Mouse (Mus musculus): ENCODE data around the gene Hs6st1. TPM values are rescaled to one million over a fixed set of nuclear protein-coding genes. Genes with fewer than 3 reads are reported as not detected.
A peak's percentile ranks its signal among the peaks of the same experiment; 100 is the strongest.

The Hs6st1 gene
- polyA plus RNA-seq, 1 experiment from 2014 or later = 18.9 TPM

DNA sequence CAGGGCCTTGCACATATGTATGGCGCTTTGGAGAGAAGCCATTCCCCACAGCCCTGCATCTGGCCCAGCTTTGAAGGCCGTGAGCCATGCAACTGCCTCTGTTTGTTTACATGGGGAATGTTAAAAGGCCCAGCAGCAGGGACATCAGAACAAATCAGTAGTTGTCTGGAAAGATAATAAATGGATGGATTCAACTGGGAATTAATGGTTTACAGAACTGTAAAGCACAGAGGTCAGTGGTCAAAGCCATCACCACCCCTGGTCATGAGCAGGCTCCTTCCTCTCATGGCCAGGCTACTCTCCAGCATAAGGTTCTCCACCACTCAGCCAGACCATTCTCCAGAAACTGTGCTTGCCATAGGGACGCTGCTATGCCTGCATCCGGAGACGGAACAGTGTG is 7.5 kb downstream of the Hs6st1 start:
- 0 out of 2 replicates have a peak overlapping the region, but pooled peaks have one; percentile 11 for H3K9ac ChIP-seq
- DNase-seq (ENCODE audit: low spot score) = no peak
- no peak overlapping the region for H3K27ac ChIP-seq
- H3K4me3 ChIP-seq (replicated peaks; ENCODE audit: low read length) = no peak overlapping the region
- H3K27me3 ChIP-seq (ENCODE audit: control insufficient read depth, insufficient read depth, low read length) = no peaks in the 10 kb centered on the region
- H3K36me3 ChIP-seq (replicated peaks; ENCODE audit: control insufficient read depth, insufficient read depth) = peaks cover 7% of the 10 kb centered on the region
- H3K4me2 ChIP-seq (replicated peaks) = no peak overlapping the region
- H3K9me3 ChIP-seq (ENCODE audit: control insufficient read depth, low read length) = no peaks in the 10 kb centered on the region
- whole genome bisulfite sequencing = 81% methylated on average over 5 of the region's 5 CpGs
- peaks cover 76% of the 10 kb centered on the region for H3K4me1 ChIP-seq (replicated peaks; ENCODE audit: control insufficient read depth, insufficient read depth, low read length)
- no peak for ATAC-seq (ENCODE audit: low FRiP score)

DNA sequence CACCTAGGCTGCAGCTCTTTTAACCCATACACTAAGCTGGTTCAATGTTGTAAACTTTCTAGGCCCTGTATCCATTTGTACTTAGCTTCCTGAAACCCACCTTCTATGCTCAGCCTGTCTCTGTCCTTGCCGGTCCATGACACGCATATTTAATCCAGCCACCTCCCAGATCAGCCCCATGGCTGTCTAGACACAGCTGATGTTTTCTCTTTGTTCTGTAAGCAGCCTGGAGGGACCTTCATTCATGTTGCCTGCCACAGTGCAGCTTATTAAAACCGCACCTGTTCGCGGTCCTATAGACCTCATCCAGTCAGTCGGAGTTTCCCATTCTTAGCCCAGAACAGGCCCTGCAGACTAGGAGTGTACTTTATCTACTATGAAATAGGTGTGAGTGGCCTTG is 8.9 kb downstream of the Hs6st1 start:
- H3K9me3 ChIP-seq (ENCODE audit: control insufficient read depth, low read length) = no peaks in the 10 kb centered on the region
- peaks cover 62% of the 10 kb centered on the region for H3K4me1 ChIP-seq (replicated peaks; ENCODE audit: control insufficient read depth, insufficient read depth, low read length)
- H3K27me3 ChIP-seq (ENCODE audit: control insufficient read depth, insufficient read depth, low read length) = no peaks in the 10 kb centered on the region
- no peak overlapping the region for H3K9ac ChIP-seq
- DNase-seq (ENCODE audit: low spot score) (no peak), ATAC-seq (ENCODE audit: low FRiP score) (no peak; the same call in 1 of the 2 replicates)
- H3K4me3 ChIP-seq (replicated peaks; ENCODE audit: low read length) = no peak overlapping the region
- WGBS = 34% methylated on average over 6 of the region's 6 CpGs
- no peak overlapping the region for H3K27ac ChIP-seq
- H3K4me2 ChIP-seq (replicated peaks) = no peak overlapping the region
- peaks cover 4% of the 10 kb centered on the region for H3K36me3 ChIP-seq (replicated peaks; ENCODE audit: control insufficient read depth, insufficient read depth)

DNA sequence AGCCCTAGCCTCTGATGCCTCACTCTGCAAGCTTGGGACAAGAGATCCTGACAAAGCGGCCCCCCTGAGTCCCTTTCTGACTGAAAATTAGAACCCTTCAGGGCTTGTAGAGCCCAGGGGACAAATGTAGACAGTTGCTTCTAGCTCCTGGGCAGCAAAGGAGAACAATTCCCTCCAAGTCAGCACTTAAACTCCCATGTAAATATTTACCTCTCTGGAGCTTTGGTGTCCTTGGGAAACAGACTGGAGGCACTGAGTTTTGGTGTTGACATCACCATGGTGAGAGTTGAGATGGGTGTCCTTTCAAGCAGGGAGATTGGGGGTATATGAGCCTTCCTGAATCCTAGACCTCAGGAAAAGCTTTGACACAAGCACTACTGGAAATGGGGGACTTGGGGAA is 10.1 kb downstream of the Hs6st1 start:
- H3K4me3 ChIP-seq (replicated peaks; ENCODE audit: low read length) = no peak overlapping the region
- no peaks in the 10 kb centered on the region for H3K27me3 ChIP-seq (ENCODE audit: control insufficient read depth, insufficient read depth, low read length)
- DNase-seq (ENCODE audit: low spot score) = no peak
- H3K4me2 ChIP-seq (replicated peaks) = no peak overlapping the region
- no peak overlapping the region for H3K9ac ChIP-seq
- no peaks in the 10 kb centered on the region for H3K9me3 ChIP-seq (ENCODE audit: control insufficient read depth, low read length)
- H3K27ac ChIP-seq = no peak overlapping the region
- 91% methylated on average over 1 of the region's 1 CpGs for WGBS
- H3K36me3 ChIP-seq (replicated peaks; ENCODE audit: control insufficient read depth, insufficient read depth) = peaks cover 10% of the 10 kb centered on the region
- ATAC-seq (ENCODE audit: low FRiP score) = no peak
- H3K4me1 ChIP-seq (replicated peaks; ENCODE audit: control insufficient read depth, insufficient read depth, low read length) = peaks cover 50% of the 10 kb centered on the region

DNA sequence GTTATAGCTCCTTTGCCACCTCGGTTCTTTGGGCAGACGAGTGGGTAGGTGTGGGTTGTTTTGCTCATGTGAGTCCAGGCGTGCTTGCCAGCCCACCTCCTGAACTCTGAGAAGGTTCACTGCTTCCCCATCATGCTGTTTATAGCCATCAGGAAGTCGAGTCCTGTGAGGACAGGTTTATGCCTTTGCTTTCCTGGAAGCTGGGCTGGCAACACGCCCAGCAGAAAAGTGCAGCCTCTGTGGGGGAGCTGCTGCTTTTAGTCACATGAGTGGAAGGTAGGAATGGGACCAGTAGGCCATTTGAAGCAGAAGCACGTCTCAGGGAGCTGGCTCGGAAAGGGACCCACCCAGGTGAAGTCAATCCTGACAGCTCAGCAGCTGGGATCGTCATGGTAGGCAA is 11.5 kb downstream of the Hs6st1 start:
- ATAC-seq (ENCODE audit: low FRiP score) (no peak), DNase-seq (ENCODE audit: low spot score) (no peak)
- peaks cover 16% of the 10 kb centered on the region for H3K36me3 ChIP-seq (replicated peaks; ENCODE audit: control insufficient read depth, insufficient read depth)
- peaks cover 41% of the 10 kb centered on the region for H3K4me1 ChIP-seq (replicated peaks; ENCODE audit: control insufficient read depth, insufficient read depth, low read length)
- H3K27me3 ChIP-seq (ENCODE audit: control insufficient read depth, insufficient read depth, low read length) = no peaks in the 10 kb centered on the region
- H3K9ac ChIP-seq = no peak overlapping the region
- H3K27ac ChIP-seq = no peak overlapping the region
- H3K4me2 ChIP-seq (replicated peaks) = no peak overlapping the region
- no peak overlapping the region for H3K4me3 ChIP-seq (replicated peaks; ENCODE audit: low read length)
- H3K9me3 ChIP-seq (ENCODE audit: control insufficient read depth, low read length) = no peaks in the 10 kb centered on the region
- 77% methylated on average over 8 of the region's 8 CpGs for WGBS

DNA sequence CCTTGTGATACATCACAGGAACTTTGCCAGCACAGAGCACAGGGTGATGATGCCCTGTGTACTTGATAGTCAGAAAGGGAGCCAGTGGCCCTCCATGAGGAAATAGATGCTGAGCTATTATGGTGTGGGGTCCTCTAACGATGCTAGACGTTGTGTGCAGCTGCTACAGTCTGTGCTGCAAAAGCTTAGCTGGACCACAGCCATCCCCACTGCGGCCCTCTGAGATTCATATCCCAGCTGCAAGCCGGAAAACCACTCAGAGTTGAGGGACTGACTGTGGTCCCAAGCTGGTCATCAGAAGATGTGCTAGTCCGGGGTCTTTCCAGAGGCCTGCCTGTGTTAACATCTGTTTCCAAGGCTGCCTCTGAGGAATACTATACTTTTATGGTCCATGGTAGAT is 12.8 kb downstream of the Hs6st1 start:
- Histone ChIP-seq H3K27ac (no peak overlapping the region), H3K9me3 (ENCODE audit: control insufficient read depth, low read length) (no peaks in the 10 kb centered on the region), H3K4me2 (replicated peaks) (no peak overlapping the region), H3K4me3 (replicated peaks; ENCODE audit: low read length) (no peak overlapping the region), H3K9ac (no peak overlapping the region), H3K36me3 (replicated peaks; ENCODE audit: control insufficient read depth, insufficient read depth) (peaks cover 18% of the 10 kb centered on the region), H3K27me3 (ENCODE audit: control insufficient read depth, insufficient read depth, low read length) (no peaks in the 10 kb centered on the region), H3K4me1 (replicated peaks; ENCODE audit: control insufficient read depth, insufficient read depth, low read length) (peaks cover 28% of the 10 kb centered on the region)
- ATAC-seq (ENCODE audit: low FRiP score) = no peak
- no peak for DNase-seq (ENCODE audit: low spot score)
- 73% methylated on average over 5 of the region's 5 CpGs for WGBS

DNA sequence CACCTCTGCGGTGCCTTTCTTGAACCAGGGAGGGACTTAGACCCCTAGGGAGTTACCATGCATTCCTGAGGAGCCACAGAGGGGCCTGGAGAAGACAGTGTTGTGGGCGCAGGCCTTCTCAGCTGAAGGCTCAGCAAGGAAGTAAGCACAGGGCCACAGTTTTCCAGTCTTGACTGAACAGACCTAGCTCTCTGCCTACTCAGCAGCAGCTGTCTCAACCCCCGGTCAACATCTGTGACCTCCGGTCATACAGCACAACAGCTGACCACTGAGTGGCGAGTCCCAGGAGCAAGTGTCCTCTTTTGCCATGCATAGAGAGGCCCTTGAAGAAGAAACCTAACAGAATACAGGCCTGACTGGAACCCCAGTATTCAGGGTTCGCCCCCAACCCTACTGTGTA is 14.0 kb downstream of the Hs6st1 start:
- ATAC-seq (ENCODE audit: low FRiP score) = no peak
- Histone ChIP-seq H3K4me3 (replicated peaks; ENCODE audit: low read length) (no peak overlapping the region), H3K9ac (no peak overlapping the region), H3K36me3 (replicated peaks; ENCODE audit: control insufficient read depth, insufficient read depth) (peaks cover 18% of the 10 kb centered on the region), H3K27ac (no peak overlapping the region), H3K9me3 (ENCODE audit: control insufficient read depth, low read length) (no peaks in the 10 kb centered on the region), H3K27me3 (ENCODE audit: control insufficient read depth, insufficient read depth, low read length) (no peaks in the 10 kb centered on the region), H3K4me2 (replicated peaks) (no peak overlapping the region), H3K4me1 (replicated peaks; ENCODE audit: control insufficient read depth, insufficient read depth, low read length) (peaks cover 16% of the 10 kb centered on the region)
- WGBS = 89% methylated on average over 6 of the region's 6 CpGs
- no peak for DNase-seq (ENCODE audit: low spot score)

DNA sequence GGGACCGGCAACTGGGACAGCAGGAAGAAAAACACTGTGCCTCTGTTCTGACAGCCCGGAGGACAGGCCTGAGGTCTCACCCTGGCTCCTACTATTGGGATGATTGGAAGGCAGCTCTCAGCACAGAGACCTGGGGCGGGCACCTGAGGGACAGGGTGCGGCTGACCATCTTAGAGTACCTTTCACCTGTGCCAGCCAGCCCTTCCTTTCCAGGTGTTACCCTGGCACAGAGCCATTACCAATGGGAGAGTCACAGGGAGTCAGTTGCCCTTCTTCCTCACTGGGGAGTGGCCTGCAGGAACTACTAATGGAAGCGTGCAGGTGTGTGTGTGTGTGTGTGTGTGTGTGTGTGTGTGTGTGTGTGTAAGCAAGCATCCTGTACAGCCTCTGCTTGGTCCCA is 15.4 kb downstream of the Hs6st1 start:
- Histone ChIP-seq H3K4me2 (replicated peaks) (no peak overlapping the region), H3K4me1 (replicated peaks; ENCODE audit: control insufficient read depth, insufficient read depth, low read length) (peaks cover 22% of the 10 kb centered on the region), H3K27me3 (ENCODE audit: control insufficient read depth, insufficient read depth, low read length) (no peaks in the 10 kb centered on the region), H3K9ac (no peak overlapping the region), H3K27ac (no peak overlapping the region), H3K36me3 (replicated peaks; ENCODE audit: control insufficient read depth, insufficient read depth) (peaks cover 18% of the 10 kb centered on the region), H3K4me3 (replicated peaks; ENCODE audit: low read length) (no peak overlapping the region), H3K9me3 (ENCODE audit: control insufficient read depth, low read length) (no peaks in the 10 kb centered on the region)
- ATAC-seq (ENCODE audit: low FRiP score) (no peak), DNase-seq (ENCODE audit: low spot score) (no peak)
- WGBS = 90% methylated on average over 5 of the region's 5 CpGs

DNA sequence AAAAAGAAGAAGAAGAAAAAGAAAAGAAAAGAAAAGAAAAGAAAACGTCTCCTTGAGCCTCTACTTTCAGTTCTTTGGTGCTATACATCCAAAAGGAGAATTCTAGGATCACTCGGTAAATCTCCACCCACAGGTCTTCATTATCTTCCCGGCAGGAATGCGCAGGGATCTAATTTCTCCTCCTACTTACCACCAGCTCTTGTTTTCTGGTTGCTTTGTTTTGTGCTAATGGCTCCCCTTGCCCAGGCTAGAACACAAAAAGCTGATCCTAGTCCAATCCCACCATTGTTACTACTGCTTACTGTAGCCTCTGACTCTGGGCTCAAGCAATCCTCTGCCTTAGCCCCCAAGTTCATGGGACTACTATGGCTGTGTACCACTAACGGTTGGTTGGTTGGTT is 16.9 kb downstream of the Hs6st1 start:
- Histone ChIP-seq H3K4me1 (replicated peaks; ENCODE audit: control insufficient read depth, insufficient read depth, low read length) (peaks cover 26% of the 10 kb centered on the region), H3K36me3 (replicated peaks; ENCODE audit: control insufficient read depth, insufficient read depth) (peaks cover 18% of the 10 kb centered on the region), H3K4me3 (replicated peaks; ENCODE audit: low read length) (no peak overlapping the region), H3K27me3 (ENCODE audit: control insufficient read depth, insufficient read depth, low read length) (no peaks in the 10 kb centered on the region), H3K9ac (no peak overlapping the region), H3K4me2 (replicated peaks) (no peak overlapping the region), H3K27ac (no peak overlapping the region), H3K9me3 (ENCODE audit: control insufficient read depth, low read length) (no peaks in the 10 kb centered on the region)
- DNase-seq (ENCODE audit: low spot score) = no peak
- WGBS = 95% methylated on average over 5 of the region's 5 CpGs
- ATAC-seq (ENCODE audit: low FRiP score) = no peak

DNA sequence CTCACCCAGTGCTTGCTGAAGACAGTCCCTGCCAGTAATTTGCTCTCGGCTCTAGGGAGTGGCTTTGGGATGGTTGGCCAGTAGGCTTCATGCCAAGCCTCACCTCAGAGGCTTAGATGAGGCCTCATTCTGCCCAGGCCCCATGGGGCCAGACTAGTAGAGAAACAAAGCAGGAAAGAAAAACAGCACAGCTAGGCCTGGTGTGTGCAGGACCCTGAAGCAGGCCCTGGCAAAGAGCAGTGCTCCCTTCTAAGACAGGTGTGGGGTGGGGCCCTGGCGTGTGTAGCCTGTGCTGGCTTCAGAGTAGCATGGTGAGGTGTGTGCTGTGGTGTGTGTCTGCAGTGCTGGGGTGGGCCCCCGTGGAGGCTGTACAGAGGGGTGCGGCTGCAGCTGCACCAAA is 20.2 kb downstream of the Hs6st1 start:
- Histone ChIP-seq H3K36me3 (replicated peaks; ENCODE audit: control insufficient read depth, insufficient read depth) (peaks cover 8% of the 10 kb centered on the region; the same call in 1 of the 2 replicates), H3K4me1 (replicated peaks; ENCODE audit: control insufficient read depth, insufficient read depth, low read length) (peaks cover 33% of the 10 kb centered on the region), H3K4me2 (replicated peaks) (no peak overlapping the region), H3K4me3 (replicated peaks; ENCODE audit: low read length) (no peak overlapping the region), H3K9ac (peak overlapping the region; percentile 31; the same call in 1 of the 2 replicates), H3K27ac (peak overlapping the region; percentile 61), H3K27me3 (ENCODE audit: control insufficient read depth, insufficient read depth, low read length) (no peaks in the 10 kb centered on the region), H3K9me3 (ENCODE audit: control insufficient read depth, low read length) (no peaks in the 10 kb centered on the region)
- DNase-seq (ENCODE audit: low spot score) = no peak
- ATAC-seq (ENCODE audit: low FRiP score) = peak; percentile 44
- 56% methylated on average over 4 of the region's 4 CpGs for WGBS

DNA sequence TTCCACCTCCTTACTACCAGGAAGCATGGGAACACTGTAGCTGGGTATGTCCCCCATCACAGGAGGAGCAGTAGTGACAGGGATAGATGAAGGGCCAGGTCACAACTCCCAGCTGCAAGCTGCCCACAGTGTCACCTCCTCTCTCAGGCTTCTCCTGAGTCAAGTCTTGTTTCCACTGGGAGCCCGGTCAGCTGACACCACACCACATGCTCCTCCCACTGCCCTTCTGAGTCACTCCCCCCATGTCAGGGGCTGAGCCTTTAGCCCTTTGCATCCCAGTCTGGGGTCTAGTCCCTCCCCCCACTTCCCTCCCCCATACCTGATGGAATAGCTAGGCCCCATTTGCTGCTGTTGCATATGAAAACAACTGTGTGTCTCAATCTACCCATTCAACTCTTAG is 21.3 kb downstream of the Hs6st1 start:
- no peak overlapping the region for H3K27ac ChIP-seq
- ATAC-seq (ENCODE audit: low FRiP score) = no peak
- H3K27me3 ChIP-seq (ENCODE audit: control insufficient read depth, insufficient read depth, low read length) = no peaks in the 10 kb centered on the region
- no peak for DNase-seq (ENCODE audit: low spot score)
- no peak overlapping the region for H3K4me2 ChIP-seq (replicated peaks)
- peaks cover 33% of the 10 kb centered on the region for H3K4me1 ChIP-seq (replicated peaks; ENCODE audit: control insufficient read depth, insufficient read depth, low read length)
- WGBS = 58% methylated on average over 1 of the region's 1 CpGs
- H3K36me3 ChIP-seq (replicated peaks; ENCODE audit: control insufficient read depth, insufficient read depth) = peaks cover 14% of the 10 kb centered on the region; the same call in 1 of the 2 replicates
- H3K9ac ChIP-seq = no peak overlapping the region
- H3K9me3 ChIP-seq (ENCODE audit: control insufficient read depth, low read length) = no peaks in the 10 kb centered on the region
- H3K4me3 ChIP-seq (replicated peaks; ENCODE audit: low read length) = no peak overlapping the region
